Mouse (Mus musculus) ES-E14 (cell line): Measurements from ENCODE around the gene Alx3. TPM values are rescaled to one million over a fixed set of nuclear protein-coding genes. Genes with fewer than 3 reads are reported as not detected.

Source experiments
- DNase-seq: peaks from one replicate; pipeline ENCODE4 v3.0.0-alpha.2; 2013; ENCODE audit warnings: low read depth, low spot score
- H3K27ac ChIP-seq: 2 replicates; pipeline ENCODE4 v1.5.1; 2012; ENCODE audit warnings: low read depth, mild to moderate bottlenecking, low read length, moderate library complexity, mixed read lengths; ENCODE audit not compliant: poor library complexity, insufficient read depth, severe bottlenecking
- H3K36me3 ChIP-seq: 2 replicates; pipeline ENCODE4 v1.6.1; 2012; ENCODE audit warnings: mild to moderate bottlenecking, low read length, moderate library complexity, mixed read lengths; ENCODE audit not compliant: control insufficient read depth, poor library complexity, insufficient read depth, severe bottlenecking
- H3K4me1 ChIP-seq, 2 experiments: fragments of 150-350 bp in 1 of 2; sonication (generic) in 1 of 2; 2 replicates each; pipeline ENCODE4 v1.6.1; 2012; ENCODE audit warnings: low read length in 2 of 2, mild to moderate bottlenecking in 1 of 2, mixed read lengths in 1 of 2; ENCODE audit not compliant: control insufficient read depth in 2 of 2, insufficient read depth in 2 of 2, poor library complexity in 1 of 2
- H3K4me3 ChIP-seq, 2 experiments: fragments of 150-350 bp in 1 of 2; sonication (generic) in 1 of 2; 2 replicates each; pipeline ENCODE4 v1.5.1; 2012; ENCODE audit warnings: low read length in 2 of 2, low read depth in 1 of 2, mild to moderate bottlenecking in 1 of 2, mixed read lengths in 1 of 2; ENCODE audit not compliant: insufficient read depth in 1 of 2, poor library complexity in 1 of 2, severe bottlenecking in 1 of 2
- H3K9ac ChIP-seq: 2 replicates; pipeline ENCODE4 v1.6.1; 2012; ENCODE audit warnings: low read depth, mild to moderate bottlenecking, low read length, mixed read lengths; ENCODE audit not compliant: poor library complexity, insufficient read depth, severe bottlenecking
- H3K9me3 ChIP-seq: fragments of 150-350 bp; sonication (generic); 2 replicates; pipeline ENCODE4 v1.6.1; 2012; ENCODE audit warnings: low read depth, mild to moderate bottlenecking, low read length; ENCODE audit not compliant: control insufficient read depth, insufficient read depth
- CHD2 ChIP-seq: IDR thresholded peaks from 2 replicates; pipeline ENCODE4 v1.6.1; 2014; ENCODE audit warnings: mild to moderate bottlenecking, low read depth, low read length, inconsistent platforms
- HCFC1 ChIP-seq: IDR thresholded peaks from 2 replicates; pipeline ENCODE4 v1.6.1; 2012; ENCODE audit warnings: low read length, inconsistent platforms, borderline replicate concordance; ENCODE audit not compliant: insufficient read depth
- MAFK ChIP-seq: IDR thresholded peaks from 2 replicates; pipeline ENCODE4 v1.6.1; 2014; ENCODE audit warnings: mild to moderate bottlenecking, low read depth, low read length, inconsistent platforms; ENCODE audit not compliant: insufficient read depth
- ZC3H11A ChIP-seq: IDR thresholded peaks from 2 replicates; pipeline ENCODE4 v1.6.1; 2012; ENCODE audit warnings: low read depth, mild to moderate bottlenecking, inconsistent platforms, low read length, borderline replicate concordance
- ZNF384 ChIP-seq: IDR thresholded peaks from 2 replicates; pipeline ENCODE4 v1.6.1; 2012; ENCODE audit warnings: low read depth, low read length, inconsistent platforms
- in situ Hi-C, 2 experiments: fragments of 600-800 bp; cut with MboI; formaldehyde crosslinking; loops; one replicate each; pipeline ENCODE4 v1.15.1; 2025; ENCODE audit warnings: low sequenced_read_pairs in 2 of 2, inconsistent platforms in 1 of 2; ENCODE audit not compliant: unreplicated experiment in 2 of 2
- total RNA-seq: library from RNA; depleted of rRNA; stranded (reverse); fragments of 300-350 nt; gene quantifications from 2 replicates; pipeline ENCODE4 v1.2.3, GENCODE M21; 2012

The Alx3 gene
- total RNA-seq, 1 experiment, result 0.85 TPM

GRCm38 (mm10) chr3:107605304-107605703 is 10.5 kb downstream of the Alx3 start:
- H3K36me3 ChIP-seq, result no peaks in the 10 kb centered on the region
- DNase-seq, result no peak

GRCm38 (mm10) chr3:107607221-107607620 is 12.4 kb downstream of the Alx3 start:
- Histone ChIP-seq H3K27ac (no peak overlapping the region), H3K4me3 (no peak overlapping the region), H3K9ac (no peak overlapping the region), H3K36me3 (peaks cover 4% of the 10 kb centered on the region; the same call in 1 of the 2 replicates), H3K4me1 (0 out of 4 replicates have a peak, but pooled peaks cover 2% of the 10 kb centered on the region in 2 experiments), H3K9me3 (no peaks in the 10 kb centered on the region)
- no peak for DNase-seq
- in situ Hi-C loops, result no loop called here
- TF ChIP-seq HCFC1 (no peak), MAFK (no peak), ZNF384 (no peak), ZC3H11A (no peak), CHD2 (no peak)

More at GRCm38 (mm10) chr3:107605304-107605703, 10.5 kb downstream of the Alx3 start:
- Histone ChIP-seq H3K9me3 (no peaks in the 10 kb centered on the region), H3K9ac (no peak overlapping the region), H3K4me1 (0 out of 4 replicates have a peak, but pooled peaks cover 2% of the 10 kb centered on the region in 2 experiments), H3K27ac (no peak overlapping the region), H3K4me3 (no peak overlapping the region)
- in situ Hi-C loops, result no loop called here
- TF ChIP-seq ZC3H11A (no peak), MAFK (no peak), ZNF384 (no peak), HCFC1 (no peak), CHD2 (no peak)

- no peak for DNase-seq
- Histone ChIP-seq H3K27ac (no peak overlapping the region), H3K9ac (no peak overlapping the region; the same call in 1 of the 2 replicates), H3K4me1 (0 out of 4 replicates have a peak, but pooled peaks cover 2% of the 10 kb centered on the region in 2 experiments), H3K9me3 (no peaks in the 10 kb centered on the region), H3K36me3 (peaks cover 18% of the 10 kb centered on the region), H3K4me3 (no peak overlapping the region)
- no peak for TF ChIP-seq ZNF384
- TF ChIP-seq HCFC1, result no peak
- in situ Hi-C loops, result no loop called here
Observed at GRCm38 (mm10) chr3:107608808-107609207, 14.0 kb downstream of the Alx3 start.

- TF ChIP-seq HCFC1, result no peak
- no peak for TF ChIP-seq ZNF384
- TF ChIP-seq ZC3H11A, result no peak
- no peak for TF ChIP-seq MAFK
- no peak for TF ChIP-seq CHD2
Observed at GRCm38 (mm10) chr3:107609376-107609775, 14.5 kb downstream of the Alx3 start.

GRCm38 (mm10) chr3:107611394-107611793 is 16.6 kb downstream of the Alx3 start:
- no peak for DNase-seq
- H3K36me3 ChIP-seq, result peaks cover 34% of the 10 kb centered on the region
- no peak overlapping the region for H3K27ac ChIP-seq
- H3K9ac ChIP-seq, result no peak overlapping the region
- H3K4me1 ChIP-seq, result peaks cover 0 to 2% of the 10 kb centered on the region in 2 experiments; a peak in 1 of 4 replicates
- H3K4me3 ChIP-seq, result no peak overlapping the region
- TF ChIP-seq ZC3H11A, result no peak
- TF ChIP-seq HCFC1, result no peak
- TF ChIP-seq CHD2, result no peak
- H3K9me3 ChIP-seq, result no peaks in the 10 kb centered on the region
- in situ Hi-C loops, result no loop called here

More at GRCm38 (mm10) chr3:107609376-107609775, 14.5 kb downstream of the Alx3 start:
- Histone ChIP-seq H3K36me3 (peaks cover 20% of the 10 kb centered on the region), H3K9ac (no peak overlapping the region), H3K4me1 (peaks cover 2% of the 10 kb centered on the region in 2 experiments; a peak in 1 of 4 replicates), H3K4me3 (no peak overlapping the region), H3K27ac (no peak overlapping the region), H3K9me3 (no peaks in the 10 kb centered on the region)
- in situ Hi-C loops, result no loop called here
- no peak for DNase-seq
